Mouse (Mus musculus) kidney, adult 2 months (tissue): ENCODE results near the gene Gng2. TPM values are rescaled to one million over a fixed set of nuclear protein-coding genes. Genes with fewer than 3 reads are reported as not detected.

ENCODE experiments used
- DNase-seq: peaks from one replicate; pipeline ENCODE4 v3.0.0; 2021
- H3K27ac ChIP-seq: fragments of 200-500 bp; 2 replicates; pipeline ENCODE4 v1.5.1; 2012; ENCODE audit warnings: low read depth, low read length, control low read depth, inconsistent platforms; ENCODE audit not compliant: insufficient read depth
- H3K27me3 ChIP-seq: fragments of 200-500 bp; replicated peaks from 2 replicates; pipeline ENCODE4 v1.6.1; 2012; ENCODE audit warnings: mild to moderate bottlenecking, moderate library complexity, low read length, inconsistent platforms; ENCODE audit not compliant: control insufficient read depth, insufficient read depth
- H3K36me3 ChIP-seq: fragments of 200-500 bp; 2 replicates; pipeline ENCODE4 v1.6.1; 2012; ENCODE audit warnings: mild to moderate bottlenecking, moderate library complexity, low read length, inconsistent platforms; ENCODE audit not compliant: control insufficient read depth, insufficient read depth
- H3K4me1 ChIP-seq: fragments of 200-500 bp; 2 replicates; pipeline ENCODE4 v1.6.1; 2011; ENCODE audit warnings: low read length; ENCODE audit not compliant: control insufficient read depth, insufficient read depth
- H3K4me3 ChIP-seq: fragments of 200-500 bp; 2 replicates; pipeline ENCODE4 v1.5.1; 2011; ENCODE audit warnings: mild to moderate bottlenecking, low read depth, low read length, control low read depth; ENCODE audit not compliant: insufficient read depth
- CTCF ChIP-seq: fragments of 200-500 bp; conservative IDR thresholded peaks from 2 replicates; pipeline ENCODE4 v1.5.1; 2011; ENCODE audit warnings: low read depth, mild to moderate bottlenecking, control low read depth, low read length, moderate library complexity, mixed read lengths; ENCODE audit not compliant: insufficient read depth, insufficient read length
- POLR2A ChIP-seq: fragments of 200-500 bp; IDR thresholded peaks from one replicate; pipeline ENCODE4 v1.6.1; 2011; ENCODE audit warnings: low read depth, low read length, control low read depth
- WGBS: fragments of 180-500 bp; shearing (Covaris S2); methylation state at CpG from one replicate; pipeline ENCODE4 v1.1.7; 2018; 5-methylcytosine and 5-hydroxymethylcytosine counted together
- polyA plus RNA-seq: library from polyadenylated mRNA; depleted of rRNA; stranded (reverse); fragments of >200 nt; gene quantifications from 2 replicates; pipeline ENCODE4 v1.2.3, GENCODE M21; 2012

Gene Gng2
- polyA plus RNA-seq, 1 experiment = 9.0 TPM

DNA sequence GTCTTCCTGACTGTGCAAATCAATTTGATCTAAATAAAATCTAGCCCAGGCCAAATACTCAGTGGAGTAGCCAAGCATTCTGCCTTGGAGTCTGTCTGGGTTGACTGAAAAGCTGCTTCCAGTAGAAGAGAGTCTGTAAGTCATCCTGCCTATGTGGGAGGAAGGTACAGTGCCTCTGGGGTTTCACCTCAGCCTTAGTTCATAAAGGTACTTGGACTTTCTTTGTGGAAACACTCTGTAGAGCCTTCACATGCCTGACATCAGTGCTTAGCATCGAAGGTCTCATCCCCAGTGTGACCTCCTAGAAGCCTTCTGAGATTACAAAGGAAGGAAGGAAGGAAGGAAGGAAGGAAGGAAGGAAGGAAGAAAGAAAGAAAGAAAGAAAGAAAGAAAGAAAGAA, 7.9 kb downstream of the Gng2 start:
- 37% methylated on average over 1 of the region's 1 CpGs for WGBS
- Histone ChIP-seq H3K27ac (no peak overlapping the region), H3K36me3 (no peaks in the 10 kb centered on the region), H3K4me1 (no peaks in the 10 kb centered on the region), H3K27me3 (no peaks in the 10 kb centered on the region; the same call in 1 of the 2 replicates), H3K4me3 (no peak overlapping the region)
- no peak for DNase-seq
- no peak for TF ChIP-seq CTCF

DNA sequence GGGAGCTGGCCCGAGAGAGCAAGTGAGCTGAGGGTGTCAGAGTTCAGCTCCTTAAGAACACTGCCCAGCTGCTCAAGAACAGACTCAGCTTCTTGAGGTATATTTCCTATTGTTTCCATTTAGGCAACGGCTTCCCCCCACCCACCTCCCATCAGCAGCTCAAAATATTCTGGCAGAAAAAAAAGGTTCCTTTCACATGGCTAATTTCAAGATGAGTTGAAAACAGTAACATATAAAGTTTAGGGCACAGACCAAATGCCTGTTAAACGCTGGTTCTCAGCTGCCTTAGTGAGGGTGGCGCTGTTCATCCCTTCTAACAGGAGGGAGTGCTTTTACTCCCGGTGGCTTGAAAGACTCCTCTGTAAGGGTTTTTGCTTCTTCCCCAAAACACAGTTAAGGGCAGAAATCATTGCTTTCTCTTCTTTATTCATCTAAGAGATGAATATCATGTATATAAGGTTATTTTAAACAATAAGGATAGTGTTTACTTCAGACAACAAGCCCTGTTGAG, 8.4 kb downstream of the Gng2 start:
- 48% methylated on average over 5 of the region's 5 CpGs for WGBS
- no peak for DNase-seq
- H3K36me3 ChIP-seq = no peaks in the 10 kb centered on the region

DNA sequence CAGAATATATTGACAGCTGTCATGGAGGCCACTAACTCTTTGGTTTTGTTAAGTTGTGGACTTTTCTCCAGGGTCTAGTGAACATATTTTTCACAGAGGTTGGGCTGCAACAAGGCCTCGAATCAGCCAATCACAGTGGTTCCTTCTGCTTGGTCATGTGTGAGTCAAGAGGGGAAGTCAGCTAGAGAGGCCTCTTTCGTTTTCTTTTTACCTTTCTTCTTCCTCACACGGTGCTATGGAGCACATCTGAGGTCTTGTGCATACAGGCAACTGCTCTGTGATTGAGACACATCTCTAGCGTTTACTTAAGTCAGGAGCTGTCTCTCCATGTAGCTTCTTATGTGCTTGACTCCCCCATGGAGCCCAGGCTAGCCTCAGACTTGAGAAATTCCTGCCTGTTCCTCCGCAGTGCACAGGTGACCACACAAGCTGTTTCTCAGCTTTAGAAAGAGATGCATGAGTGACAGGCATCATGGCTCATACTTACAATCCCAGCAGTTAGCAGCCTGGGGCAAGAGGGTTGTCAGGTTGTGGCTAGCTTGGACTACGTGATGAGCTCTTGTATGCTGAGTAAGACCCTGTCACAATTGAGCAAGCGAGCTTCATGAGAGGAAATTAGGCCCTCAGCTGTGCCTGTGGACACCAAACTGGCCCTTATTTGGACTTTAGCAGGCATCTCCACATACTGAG, 9.0 kb downstream of the Gng2 start:
- Histone ChIP-seq H3K4me3 (no peak overlapping the region), H3K27me3 (no peaks in the 10 kb centered on the region; the same call in 1 of the 2 replicates), H3K27ac (no peak overlapping the region), H3K4me1 (no peaks in the 10 kb centered on the region), H3K36me3 (no peaks in the 10 kb centered on the region)
- 70% methylated on average over 7 of the region's 7 CpGs for WGBS
- no peak for DNase-seq
- TF ChIP-seq POLR2A (no peak), CTCF (no peak)

More for the DNA sequence above, 8.4 kb downstream of the Gng2 start:
- Histone ChIP-seq H3K27me3 (no peaks in the 10 kb centered on the region; the same call in 1 of the 2 replicates), H3K27ac (no peak overlapping the region), H3K4me1 (no peaks in the 10 kb centered on the region), H3K4me3 (no peak overlapping the region)
- TF ChIP-seq CTCF = no peak
- no peak for TF ChIP-seq POLR2A

DNA sequence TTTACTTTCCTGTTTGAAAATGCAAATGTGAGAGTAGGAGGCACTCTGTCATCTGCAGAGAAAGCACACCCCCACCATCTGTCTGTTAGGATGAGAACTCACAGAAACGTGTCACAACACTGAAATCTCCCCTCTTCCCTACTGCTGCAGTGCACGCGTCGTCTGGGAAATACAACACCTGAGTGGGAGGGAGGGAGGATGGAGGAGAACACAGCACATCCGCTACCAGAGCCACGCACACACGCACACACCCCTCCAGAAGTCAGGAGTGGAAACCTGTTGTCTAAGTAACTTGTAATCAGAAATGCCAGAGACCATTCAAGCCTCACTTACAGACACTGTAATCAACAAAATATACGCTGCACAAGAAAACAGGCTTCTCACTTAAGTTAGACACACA, 9.9 kb downstream of the Gng2 start:
- no peaks in the 10 kb centered on the region for H3K36me3 ChIP-seq
- no peak for DNase-seq
- 69% methylated on average over 8 of the region's 8 CpGs for WGBS
- H3K27me3 ChIP-seq = no peaks in the 10 kb centered on the region; the same call in 1 of the 2 replicates
- no peaks in the 10 kb centered on the region for H3K4me1 ChIP-seq
- TF ChIP-seq CTCF (no peak), POLR2A (no peak)
- no peak overlapping the region for H3K27ac ChIP-seq
- H3K4me3 ChIP-seq = no peak overlapping the region

DNA sequence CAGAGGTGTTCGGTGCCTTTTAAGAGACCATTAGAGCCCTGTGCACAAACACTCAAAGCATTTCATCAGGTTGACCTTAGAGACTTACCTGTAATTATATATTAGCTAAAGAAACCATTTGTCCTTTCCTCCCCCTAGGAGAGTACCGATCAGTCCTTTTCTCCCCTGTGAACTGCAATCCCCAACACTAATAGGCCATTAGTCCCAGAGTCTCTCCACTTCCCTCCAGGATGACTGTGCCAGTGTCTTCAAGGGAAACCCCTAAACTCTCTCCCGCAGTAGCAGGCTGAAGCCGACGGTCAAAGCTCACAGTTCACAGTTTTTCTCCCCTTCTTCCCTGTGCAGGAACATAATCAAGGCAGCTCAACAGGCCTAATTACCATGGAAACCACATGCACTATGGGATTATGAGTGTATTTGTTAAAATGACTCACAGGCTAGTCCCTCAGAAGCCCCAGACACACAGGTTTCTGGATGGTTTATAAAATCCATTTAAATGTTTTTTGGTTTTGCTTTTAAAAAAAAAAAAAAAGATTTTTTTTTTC, 13.4 kb downstream of the Gng2 start:
- Histone ChIP-seq H3K27me3 (no peaks in the 10 kb centered on the region; the same call in 1 of the 2 replicates), H3K27ac (no peak overlapping the region), H3K4me1 (peaks cover 3% of the 10 kb centered on the region; the same call in 1 of the 2 replicates), H3K4me3 (no peak overlapping the region), H3K36me3 (no peaks in the 10 kb centered on the region)
- TF ChIP-seq CTCF = no peak
- no peak for TF ChIP-seq POLR2A
- no peak for DNase-seq
- 36% methylated on average over 5 of the region's 5 CpGs for WGBS

DNA sequence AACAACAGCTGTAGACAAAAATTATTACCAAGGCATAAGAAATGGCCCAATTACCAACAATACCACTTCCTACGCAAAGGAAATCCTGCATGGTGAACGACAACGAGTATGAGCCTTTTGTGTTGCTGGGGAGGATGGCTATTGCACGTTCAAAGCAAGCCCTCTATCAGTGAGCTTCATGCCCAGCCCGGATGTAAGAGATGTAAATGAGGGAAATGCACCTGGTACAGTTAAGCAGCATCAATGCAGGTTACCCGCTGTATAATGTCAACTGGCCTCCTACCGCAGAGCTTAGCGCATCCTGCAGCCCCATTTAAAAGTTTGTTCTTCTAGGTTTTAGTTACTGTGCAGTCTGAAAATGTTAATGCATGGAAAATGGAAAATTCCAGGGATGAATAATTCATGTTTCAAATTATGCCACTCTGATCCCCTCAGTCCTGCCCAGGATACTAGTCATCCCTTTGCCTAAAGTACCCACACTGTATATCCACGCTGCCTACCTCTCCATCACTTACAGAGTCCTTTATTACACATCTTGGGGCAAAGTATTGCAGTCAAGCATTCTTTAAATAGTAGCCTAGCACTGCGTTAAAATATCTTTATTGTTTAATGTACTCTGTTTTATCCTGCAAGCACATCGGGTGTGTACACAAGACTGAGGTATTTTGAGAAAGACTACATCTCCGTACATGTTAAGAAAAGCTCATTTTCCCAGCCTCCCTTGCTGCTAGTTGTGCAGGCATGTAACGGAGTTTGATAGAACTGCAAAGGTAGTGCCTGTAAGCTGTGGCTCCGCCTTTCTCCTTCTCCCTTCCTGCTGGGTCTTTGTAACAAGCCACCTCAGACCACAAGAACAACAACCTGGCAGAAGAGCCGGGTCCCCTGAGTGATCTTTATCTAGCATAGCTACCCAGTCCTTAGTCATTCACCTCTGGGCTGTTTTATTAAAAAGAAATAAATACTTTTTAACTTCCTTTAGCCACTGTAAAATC, 15.2 kb downstream of the Gng2 start:
- DNase-seq = no peak
- WGBS = 67% methylated on average over 15 of the region's 15 CpGs
- TF ChIP-seq CTCF (no peak), POLR2A (no peak)
- no peak overlapping the region for H3K4me3 ChIP-seq
- H3K36me3 ChIP-seq = no peaks in the 10 kb centered on the region
- no peaks in the 10 kb centered on the region; the same call in 1 of the 2 replicates for H3K27me3 ChIP-seq
- no peak overlapping the region for H3K27ac ChIP-seq
- H3K4me1 ChIP-seq = peaks cover 3% of the 10 kb centered on the region; the same call in 1 of the 2 replicates
